Mouse (Mus musculus) MEL (cell line): ENCODE measurements around the gene Cux1.

ENCODE experiments used
- CTCF ChIP-seq, 3 experiments: IDR thresholded peaks in 2 of 3; conservative IDR thresholded peaks in 1 of 3; 2 replicates each; pipeline ENCODE4 v1.5.1; 2011 to 2012; ENCODE audit warnings: low read length in 3 of 3, low read depth in 2 of 3, mild to moderate bottlenecking in 2 of 3, improper control_type of control experiment in 1 of 3, inconsistent platforms in 1 of 3, mixed read lengths in 1 of 3, moderate library complexity in 1 of 3; ENCODE audit not compliant: control insufficient read depth in 1 of 3, insufficient read depth in 1 of 3, poor library complexity in 1 of 3, severe bottlenecking in 1 of 3
- HCFC1 ChIP-seq: IDR thresholded peaks from 2 replicates; pipeline ENCODE4 v1.6.1; 2012; ENCODE audit warnings: low read depth, mild to moderate bottlenecking, inconsistent platforms, low read length, improper control_type of control experiment, moderate library complexity
- KAT2A ChIP-seq: conservative IDR thresholded peaks from 2 replicates; pipeline ENCODE4 v1.6.1; 2012; ENCODE audit warnings: low read depth, low read length, improper control_type of control experiment, inconsistent platforms
- MAFK ChIP-seq: IDR thresholded peaks from 2 replicates; pipeline ENCODE4 v1.6.1; 2011; ENCODE audit warnings: low read depth, mild to moderate bottlenecking, low read length, improper control_type of control experiment, borderline replicate concordance
- MAX ChIP-seq: IDR thresholded peaks from 2 replicates; pipeline ENCODE4 v1.6.1; 2011; ENCODE audit warnings: low read length, improper control_type of control experiment
- MYC ChIP-seq: IDR thresholded peaks from 2 replicates; pipeline ENCODE4 v1.6.1; 2011; ENCODE audit warnings: low read depth, mild to moderate bottlenecking, low read length, improper control_type of control experiment, moderate library complexity
- TBP ChIP-seq: IDR thresholded peaks from 2 replicates; pipeline ENCODE4 v1.8.0; 2011; ENCODE audit warnings: low read depth, low read length, improper control_type of control experiment
- ZNF384 ChIP-seq: IDR thresholded peaks from 2 replicates; pipeline ENCODE4 v1.6.1; 2012; ENCODE audit warnings: low read depth, mild to moderate bottlenecking, inconsistent platforms, low read length, improper control_type of control experiment

- TF ChIP-seq KAT2A (no peak), MAFK (no peak), CTCF (IDR thresholded peaks at IDR 0.05 in 2 of 3, conservative IDR thresholded peaks at IDR 0.05 in 1 of 3; ENCODE audit: control insufficient read depth in 1 of 3, insufficient read depth in 1 of 3, low read depth in 2 of 3, low read length in 3 of 3, poor library complexity in 1 of 3, severe bottlenecking in 1 of 3) (no peak), MAX (no peak), HCFC1 (no peak), ZNF384 (no peak), MYC (no peak), TBP (no peak)
Observed at GRCm38 (mm10) chr5:136421885-136422284, 145.4 kb downstream of the Cux1 start.
